Mouse (Mus musculus) lung, postnatal 36 days (tissue): ENCODE data around the gene Rictor.

Experiments
- DNase-seq: peaks from one replicate; pipeline ENCODE4 v3.0.0; 2022; ENCODE audit warnings: mixed read lengths

Rictor gene

DNA sequence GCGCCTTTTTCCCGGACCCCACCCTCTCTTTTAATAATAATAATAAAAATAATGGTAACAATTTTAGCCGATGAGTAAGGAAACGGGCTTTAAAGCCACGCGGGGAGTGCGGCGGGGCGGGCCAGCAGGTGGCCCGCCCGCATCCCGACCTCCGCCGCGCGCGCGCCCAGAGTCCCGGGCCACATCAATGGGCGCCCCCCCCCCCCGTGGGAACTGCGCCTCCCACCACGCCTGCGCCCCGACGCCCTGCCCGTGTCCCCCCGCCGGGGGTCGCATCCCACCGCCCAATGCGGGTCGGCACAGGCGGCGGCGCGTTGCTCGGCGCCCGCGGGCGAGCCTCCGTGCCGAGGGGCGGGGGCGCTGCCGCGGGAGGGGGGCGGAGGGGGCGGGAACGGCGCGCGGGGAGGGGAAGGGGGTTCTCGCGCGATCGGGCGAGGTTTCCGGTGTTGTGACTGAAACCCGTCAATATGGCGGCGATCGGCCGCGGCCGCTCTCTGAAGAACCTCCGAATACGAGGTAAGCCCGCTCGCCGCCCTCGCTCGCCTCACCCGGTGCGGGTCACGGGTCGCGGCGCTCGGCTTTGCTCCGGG, at the start of gene Rictor:
Rictor (plus strand) TSS at position 444 of the 590 bp plus-strand sequence.
- peak; percentile 88 for DNase-seq

DNA sequence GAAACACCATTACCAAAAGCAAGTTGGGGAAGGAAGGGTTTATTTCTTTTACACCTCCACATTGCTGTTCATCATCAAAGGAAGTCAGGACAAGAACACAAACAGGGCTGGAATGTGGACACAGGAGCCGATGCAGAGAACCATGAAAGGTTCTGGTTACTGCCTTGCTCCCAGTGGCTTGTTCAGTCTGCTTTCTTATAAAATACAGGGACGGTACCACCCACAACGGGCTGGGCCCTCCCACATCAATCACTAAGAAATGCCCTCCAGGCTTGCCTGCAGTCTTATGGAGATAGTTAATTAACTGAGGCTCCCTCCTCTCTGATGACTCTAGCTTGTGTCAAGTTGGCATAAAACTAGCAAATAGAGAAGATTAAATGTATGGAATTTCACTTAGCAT, 46.2 kb upstream of the Rictor start:
- DNase-seq, result no peak

DNA sequence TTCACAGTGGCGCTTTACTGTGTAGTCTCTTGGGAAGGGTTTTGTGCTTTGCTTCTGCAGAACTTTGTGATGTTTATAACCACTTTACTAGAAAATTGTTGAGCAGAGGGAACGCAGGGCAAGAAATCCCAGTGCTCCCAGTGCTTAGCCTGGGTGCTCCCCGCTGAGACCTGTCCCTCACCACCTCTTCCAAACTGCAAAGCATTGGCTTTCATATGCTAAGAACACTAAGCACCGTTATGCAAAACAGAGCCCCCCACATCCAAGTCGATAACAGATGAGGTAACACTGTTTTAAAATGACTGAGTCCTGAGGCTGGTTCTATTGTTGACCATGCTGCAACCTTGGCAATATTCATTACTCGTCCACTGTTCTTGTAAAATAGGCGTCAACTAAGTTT, 44.2 kb upstream of the Rictor start:
- DNase-seq, result no peak

DNA sequence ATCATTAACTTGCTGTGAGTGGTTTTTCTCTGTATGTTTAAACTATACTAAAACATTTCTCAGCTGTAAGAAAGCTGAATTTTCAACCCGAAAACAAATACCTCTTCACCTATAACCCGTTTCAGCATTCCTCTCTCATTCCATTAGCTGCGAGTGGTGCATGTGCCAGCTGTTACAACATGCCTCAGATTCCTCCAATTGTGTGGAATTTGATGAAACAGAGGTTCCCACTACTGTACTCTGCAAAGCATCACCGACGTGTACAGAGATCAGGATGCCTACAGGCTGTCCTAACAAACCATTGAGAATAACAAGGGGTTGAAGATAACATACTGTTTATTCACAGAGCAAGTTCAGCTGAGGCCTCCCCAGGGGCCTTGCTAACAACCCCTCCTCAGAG, 42.1 kb upstream of the Rictor start:
- DNase-seq, result no peak

DNA sequence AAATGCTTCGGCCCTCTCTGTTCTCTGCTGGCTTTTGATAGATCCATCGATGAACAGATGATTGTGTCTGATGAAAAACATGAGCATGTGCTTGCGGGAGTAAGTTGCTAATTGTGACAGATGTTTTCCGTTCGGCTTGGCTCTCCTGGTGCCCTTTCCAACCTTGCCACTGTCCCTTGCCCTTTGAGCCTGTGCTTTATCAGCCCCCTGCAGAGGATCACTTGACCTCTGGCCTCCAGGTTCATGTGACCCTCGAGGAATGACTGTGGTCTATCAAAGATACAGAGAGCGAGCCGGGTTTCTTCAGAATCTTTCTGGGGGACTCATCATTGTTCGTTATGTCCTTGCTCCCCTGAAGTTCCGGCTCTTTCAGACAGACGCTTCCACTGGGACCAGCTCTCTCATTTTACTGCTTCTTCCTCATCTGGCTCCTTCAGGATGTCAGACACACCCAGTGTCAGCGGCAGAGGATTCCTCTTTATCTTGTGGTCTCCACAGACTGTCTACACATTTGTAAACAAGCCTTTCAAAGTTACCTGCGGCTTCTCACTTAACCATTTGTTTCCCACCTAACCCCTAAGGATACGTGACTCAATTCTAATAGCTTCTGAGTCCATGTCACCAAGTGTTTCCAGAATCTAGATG, 39.3 kb upstream of the Rictor start:
- no peak for DNase-seq

DNA sequence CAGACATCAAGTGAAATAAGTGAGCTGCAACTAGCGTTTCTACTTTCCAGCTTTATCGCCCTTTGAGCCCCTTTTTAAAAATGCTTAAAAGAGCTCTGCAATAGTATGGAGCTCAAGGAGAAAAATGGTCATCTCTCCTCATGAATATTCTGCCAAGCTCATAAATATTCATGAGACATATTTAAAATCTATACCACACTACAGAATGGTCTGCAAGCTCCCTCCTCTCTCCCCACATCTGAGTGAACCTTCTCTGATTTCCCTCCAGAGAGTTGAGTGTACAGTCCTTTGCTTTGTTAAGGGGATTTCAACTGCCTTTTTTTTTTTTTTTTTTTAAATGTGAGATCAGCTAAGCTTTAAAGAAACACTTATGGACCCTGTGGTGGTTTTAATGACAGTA, 29.7 kb upstream of the Rictor start:
- no peak for DNase-seq

DNA sequence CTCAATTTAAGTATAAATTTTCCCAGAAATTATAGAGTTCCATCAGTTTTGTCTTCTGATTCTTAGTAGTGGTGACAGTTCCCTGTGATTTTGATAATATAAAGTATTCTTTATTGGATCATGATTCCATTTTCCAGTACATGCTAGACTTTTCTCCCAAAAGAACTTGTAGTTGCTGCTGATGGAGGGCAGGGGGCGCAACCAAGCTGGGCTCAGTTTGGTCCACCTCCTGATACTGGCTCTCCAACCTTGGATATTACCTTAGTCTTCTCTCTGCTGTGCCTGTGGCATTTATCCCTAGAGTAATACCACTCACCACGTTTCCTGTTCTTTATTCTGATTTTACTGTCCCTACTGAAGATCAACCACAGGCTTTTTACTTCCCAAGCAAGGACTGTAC, 6.0 kb upstream of the Rictor start:
- DNase-seq, result peak; percentile 36

DNA sequence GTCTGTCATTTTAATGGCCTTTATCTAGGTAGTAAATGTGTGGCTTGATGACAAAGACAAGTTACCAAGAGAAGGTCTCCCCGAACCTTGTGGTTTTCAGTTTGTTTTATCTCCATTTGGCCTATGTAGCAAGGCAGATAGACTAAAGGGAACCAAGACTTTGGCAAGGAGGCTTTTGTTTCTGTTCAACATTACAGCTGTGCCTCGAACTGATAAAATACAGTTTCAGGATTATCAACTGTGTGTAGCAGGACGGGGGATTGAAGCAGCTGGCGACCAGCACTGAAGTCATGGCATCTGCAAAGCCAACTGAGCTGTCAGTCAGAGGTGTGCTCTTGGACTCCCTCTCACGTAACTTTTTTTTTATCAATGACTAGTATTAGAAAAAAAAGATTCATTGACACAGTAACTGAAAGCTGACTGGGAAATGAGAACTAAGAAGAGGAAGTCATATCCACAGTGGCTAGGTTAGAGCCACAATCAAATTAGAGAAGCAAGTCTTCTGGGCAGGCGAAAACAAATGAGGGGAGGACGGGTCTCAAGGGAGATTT, 2.8 kb upstream of the Rictor start:
- peak; percentile 22 for DNase-seq

DNA sequence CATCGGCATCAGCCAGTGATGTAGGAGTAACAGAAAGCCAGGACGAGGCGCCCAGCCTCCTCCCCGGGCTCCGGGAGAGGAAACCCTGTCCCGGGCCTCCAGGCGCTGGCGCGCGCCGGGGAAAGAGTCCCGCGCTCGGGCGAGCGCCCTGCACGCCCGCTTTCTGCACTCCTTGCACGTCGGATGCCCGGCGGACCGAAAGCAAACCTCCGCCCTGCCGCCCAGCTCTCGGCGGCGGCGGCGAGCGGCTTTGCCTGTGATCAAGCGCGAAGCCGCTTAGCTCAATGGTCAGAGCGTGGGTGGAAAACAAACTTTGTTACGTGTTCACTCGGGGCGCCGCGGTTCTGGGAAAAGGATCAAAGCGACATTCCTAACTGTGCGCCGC, 636 bp upstream of the Rictor start:
- peak; percentile 69 for DNase-seq

DNA sequence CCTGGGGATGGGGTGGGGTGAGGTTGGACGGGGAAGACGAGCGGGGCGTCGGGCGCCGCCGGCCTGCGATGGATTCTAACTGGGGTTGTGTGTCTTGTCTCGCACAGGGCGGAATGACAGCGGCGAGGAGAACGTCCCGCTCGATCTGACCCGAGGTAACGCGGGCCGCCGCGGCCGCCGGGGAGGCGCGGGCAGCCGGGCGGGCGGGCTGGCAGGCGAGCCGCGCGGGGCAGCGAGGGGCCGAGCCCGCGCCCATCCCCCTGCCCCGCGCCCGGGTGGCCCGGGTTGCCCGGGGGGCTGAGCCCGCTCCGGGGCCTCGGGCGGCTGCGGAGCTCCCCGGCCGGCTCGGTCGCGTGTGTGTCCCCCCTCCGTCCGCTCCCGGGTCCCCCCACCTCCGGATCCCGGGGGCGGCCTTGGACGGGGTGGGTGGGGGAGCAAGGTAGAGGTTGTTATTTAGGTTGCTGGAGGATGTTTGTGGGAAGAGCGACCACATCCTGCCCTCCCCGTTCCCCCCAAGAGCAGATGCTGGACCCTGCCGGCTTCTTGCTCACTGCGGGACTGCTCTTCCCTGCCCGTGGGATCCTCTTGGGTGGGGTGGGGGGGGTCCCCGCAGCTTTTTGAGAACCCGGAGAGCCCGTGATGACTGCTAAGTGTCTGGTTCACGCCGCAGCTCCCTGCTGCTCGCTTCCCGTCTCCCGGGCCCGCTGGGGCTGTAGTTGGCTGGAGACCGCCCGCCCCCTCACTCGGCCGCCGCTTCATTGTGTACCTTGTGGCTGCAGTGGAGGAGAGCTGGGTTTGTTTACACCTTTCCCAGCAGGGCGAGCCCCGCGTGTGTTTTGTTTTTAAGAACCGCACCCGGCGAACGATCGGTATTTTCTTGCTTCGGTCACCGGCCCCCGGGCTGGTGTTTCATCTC, 605 bp downstream of the Rictor start:
- DNase-seq, result peak; percentile 54

DNA sequence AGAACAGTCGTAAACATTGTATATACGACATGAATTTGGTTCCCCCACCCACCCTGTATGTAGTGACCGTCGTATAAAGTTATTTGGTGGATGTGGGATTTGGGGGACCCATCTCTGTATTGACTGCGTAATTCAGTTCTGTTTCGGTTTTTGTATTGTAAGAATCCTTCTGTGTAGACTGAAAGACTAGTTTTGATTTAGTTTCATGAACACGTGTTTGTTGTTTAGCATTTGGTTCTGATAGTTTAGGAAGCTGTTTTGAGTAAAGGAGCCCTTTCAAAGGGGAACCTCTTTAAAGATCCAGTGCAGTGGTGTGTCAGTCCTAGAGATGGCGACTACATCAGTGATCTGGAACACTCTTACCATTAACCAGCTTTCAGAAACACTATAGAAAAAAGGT, 1.4 kb downstream of the Rictor start:
- no peak for DNase-seq

DNA sequence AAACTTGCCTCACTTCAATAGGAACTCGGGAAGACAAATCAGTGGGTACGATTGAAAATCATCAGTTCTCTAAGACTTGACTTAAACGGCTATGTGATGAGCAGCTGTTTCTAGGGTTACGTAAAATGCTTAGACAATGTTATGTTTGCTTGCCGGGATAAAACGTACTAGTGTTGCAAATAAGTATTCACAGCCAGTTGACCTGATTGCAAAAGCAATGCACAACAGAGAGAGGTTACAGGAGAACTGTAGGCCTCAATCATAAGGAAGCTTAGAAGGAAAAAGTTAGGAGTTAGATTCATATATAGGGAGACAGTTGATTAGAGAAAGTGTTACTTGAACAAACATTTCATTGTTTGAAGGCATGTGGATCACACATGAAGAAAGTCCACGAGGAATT, 2.2 kb downstream of the Rictor start:
- DNase-seq, result no peak

DNA sequence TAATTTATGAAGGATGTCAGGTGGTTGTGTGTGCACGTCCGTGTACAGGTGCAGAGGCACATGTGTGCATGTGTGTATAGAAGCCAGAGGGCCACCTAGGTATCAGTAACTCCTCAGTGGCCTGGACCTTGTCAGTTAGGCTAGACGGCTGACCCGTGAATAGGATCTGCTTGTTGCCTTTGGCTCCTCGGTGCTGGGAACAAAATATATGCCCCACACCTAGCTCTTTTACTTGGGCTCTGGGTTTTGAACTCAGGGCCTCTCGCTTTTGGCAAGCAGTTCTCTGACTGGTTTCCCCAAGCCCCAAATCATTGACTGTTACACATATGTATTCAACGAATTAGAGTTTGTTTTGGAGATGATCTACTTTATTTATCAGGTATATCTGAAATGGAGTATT, 3.0 kb downstream of the Rictor start:
- DNase-seq, result no peak

DNA sequence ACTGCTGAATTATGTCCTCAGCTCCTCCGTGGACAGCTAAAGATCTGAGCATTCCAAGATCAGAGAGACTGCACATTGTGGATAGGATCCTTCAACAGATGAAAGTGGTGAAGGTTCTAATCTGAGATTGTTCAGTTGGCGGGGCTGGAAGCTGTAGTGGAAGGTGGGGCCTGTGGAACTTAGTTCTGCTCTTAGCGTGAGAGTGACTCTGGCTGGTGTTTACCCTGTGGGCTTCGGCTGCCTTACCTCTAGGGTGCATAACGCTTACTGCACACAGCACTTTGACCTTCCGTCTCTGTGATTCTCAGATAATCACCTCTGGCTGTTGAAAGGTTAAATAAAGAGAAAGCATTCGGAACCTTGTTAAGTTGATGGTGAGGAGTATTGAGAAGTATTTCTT, 6.6 kb downstream of the Rictor start:
- DNase-seq, result no peak

DNA sequence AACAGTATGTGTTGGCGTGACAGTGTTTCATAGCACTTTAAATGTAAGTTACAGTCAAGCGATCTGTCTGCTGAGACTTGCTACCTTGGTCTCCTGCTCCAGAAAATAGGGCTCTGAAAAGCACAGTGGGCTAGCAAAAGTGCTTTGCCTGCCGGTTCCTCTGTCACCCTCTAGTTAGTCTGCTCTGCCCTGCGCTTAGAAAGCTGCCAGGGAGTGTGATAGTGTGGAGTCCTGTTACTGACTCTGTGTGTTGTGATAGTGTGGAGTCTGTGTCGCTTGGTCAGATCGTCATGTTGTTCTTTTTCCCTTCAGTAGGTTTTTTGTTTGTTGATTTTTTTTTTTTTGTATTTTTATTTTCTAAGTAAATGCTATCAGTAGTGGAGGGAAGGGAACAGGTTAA, 7.1 kb downstream of the Rictor start:
- no peak for DNase-seq

DNA sequence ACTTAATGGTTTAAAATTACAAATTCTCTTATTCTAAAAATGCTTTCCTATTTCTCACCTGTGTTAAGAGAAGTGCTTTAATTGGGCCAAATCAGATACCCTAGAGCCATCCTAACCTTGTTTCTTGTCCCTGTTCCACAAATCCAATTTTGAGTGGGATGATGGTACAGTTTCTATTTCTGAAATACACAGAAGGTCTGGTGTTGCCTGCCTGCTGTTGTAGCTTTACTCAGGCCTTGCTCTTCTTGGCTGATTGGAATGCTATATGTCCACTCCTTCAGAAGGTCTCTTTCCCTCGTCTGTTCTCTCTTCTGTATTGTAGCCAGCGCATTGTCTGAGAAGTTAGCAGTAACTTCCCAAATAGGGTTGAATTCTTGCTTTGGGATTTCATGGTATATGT, 13.2 kb downstream of the Rictor start:
- no peak for DNase-seq

DNA sequence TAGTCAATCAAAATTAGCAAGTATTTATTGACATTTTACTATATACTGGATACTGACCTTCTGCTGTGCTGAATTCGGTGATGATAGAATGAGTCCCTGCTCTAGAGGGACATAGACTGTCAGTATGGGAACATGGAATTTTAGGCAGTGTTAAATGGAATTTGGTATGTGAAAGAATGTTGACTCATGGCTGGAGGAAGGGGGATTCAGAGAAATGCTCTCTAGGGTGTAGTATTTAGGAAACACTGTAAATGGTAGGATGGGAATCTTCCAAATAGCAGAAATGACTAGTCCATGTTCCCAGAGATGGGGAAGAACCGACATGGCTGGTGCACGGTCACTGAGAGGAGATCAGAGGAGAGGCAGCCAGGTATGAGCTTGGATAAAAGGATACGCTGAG, 13.6 kb downstream of the Rictor start:
- no peak for DNase-seq

DNA sequence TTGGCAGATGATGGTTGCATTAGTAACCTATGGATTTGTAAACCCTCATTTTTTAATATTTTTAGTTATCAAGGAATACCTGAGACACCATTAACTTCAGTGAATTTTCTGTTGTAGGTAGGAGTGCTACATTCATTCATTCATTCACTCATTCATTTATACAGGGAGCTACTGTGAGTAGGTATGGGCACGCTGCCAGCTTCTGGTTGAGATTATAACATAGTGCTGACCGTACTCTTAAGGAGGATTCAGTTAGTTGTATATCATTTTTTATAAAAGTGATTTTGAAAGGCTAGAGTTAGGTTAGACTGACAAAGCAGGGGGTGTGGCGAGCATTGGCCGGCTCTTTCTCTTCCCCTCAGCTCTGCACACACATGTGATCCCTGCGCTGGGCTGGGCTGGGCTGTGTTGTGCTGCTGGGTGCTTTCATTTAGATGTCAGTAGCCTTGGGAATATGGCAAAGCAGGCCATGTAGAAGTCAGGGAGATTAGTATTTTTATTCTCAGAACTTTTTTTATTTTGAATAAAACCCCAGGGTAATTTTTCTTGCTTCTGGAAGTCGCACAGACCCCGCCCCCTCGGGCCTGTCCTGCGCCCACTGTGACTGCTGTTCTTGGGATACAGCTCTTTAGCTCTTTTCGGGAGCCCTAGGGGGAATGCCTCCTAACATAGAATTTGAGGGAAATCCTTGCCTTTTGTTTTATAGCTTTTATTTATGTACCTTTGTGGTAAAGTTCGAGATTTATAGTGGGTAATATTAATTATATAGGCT, 14.4 kb downstream of the Rictor start:
- no peak for DNase-seq

DNA sequence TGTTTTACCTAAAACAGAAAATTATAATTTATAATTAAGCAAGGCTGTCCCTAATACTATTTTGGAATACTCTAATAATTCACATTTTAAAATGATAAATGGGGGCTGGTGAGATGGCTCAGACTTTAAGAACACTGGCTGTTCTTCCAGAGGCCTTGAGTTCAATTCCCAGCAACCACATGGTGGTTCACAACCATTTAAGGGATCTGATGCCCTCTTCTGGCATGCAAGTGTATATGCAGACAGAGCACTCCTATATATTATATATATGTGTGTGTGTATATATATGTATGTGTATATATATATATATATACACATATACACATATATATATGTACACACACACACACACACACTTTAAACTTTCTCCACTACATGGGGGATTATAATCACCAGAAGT, 15.2 kb downstream of the Rictor start:
- DNase-seq, result no peak

DNA sequence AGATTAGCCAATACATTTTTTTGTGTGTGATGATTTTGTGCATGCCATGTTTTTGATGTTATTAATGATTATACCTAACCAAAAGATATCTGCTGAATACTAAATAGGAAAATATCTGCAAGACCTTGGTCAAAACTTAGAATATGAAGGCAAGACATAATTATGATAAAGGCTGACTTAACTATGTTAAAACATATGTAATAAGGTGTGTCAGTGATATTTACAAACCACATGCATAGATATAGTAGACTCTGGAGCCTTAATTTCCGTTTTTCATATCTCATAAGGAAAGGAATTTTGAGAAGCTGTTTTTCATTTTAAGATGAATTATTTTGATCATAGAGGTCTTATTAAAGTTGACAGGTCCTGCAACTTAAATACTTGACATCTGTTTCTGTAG, 16.3 kb downstream of the Rictor start:
- DNase-seq, result no peak

DNA sequence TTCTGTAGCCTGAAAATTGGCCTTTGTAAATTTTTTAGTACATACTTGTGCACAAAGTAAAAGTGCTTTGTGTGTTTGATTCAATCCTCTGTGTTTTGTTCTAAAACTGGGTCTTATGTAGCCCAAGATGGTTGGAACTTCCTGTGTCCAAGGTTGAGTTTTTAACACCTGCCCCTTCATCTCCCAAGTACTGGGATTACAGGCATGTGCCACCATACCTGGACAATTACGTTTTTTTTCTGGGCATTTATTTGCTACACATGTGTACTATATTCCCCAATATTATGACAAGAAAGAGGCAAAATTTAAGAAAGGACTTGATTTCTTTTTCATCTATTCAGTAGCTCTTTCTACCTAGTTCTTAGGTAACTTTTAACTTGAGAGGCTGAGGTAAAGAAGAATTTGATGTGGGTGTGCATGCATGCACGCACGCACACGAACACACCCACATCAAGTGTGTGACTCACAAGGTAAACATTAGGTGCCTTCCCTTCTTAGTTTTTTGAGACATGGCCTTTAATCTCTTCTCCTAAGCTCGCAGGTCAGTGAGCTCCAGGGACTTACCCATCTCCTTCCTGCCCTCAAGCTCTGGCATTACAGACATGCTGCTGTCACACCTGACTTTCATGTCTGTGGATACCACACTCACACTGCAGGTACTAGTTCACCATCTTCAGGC, 18.1 kb downstream of the Rictor start:
- peak; percentile 42 for DNase-seq

DNA sequence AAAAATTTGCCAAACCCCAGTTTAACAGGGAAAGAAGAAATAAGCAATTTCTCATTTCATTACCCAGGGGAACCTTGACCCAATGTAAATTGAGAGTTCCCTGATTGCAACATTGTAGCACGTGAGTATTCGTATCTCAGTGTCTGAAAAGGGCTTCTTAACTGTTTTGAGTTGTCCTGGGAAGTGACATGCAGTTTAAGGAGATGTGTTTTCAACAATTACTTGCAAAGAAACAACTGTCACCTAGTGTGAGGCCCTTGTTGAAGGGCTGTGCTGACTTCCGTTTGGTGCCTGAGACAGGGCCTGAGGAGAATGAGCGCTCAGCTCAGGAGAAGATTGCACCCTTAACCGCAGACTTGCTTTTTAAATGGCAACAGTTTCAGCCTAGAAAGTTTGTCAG, 24.9 kb downstream of the Rictor start:
- DNase-seq, result peak; percentile 41
